Mouse (Mus musculus): ENCODE results near the gene Krtap4-2.
"Not testable (repeated sequence)": the region's sequence is repeated elsewhere in the genome, so short reads cannot be mapped to it uniquely, and the experiment has no call there.

Gene Krtap4-2

DNA sequence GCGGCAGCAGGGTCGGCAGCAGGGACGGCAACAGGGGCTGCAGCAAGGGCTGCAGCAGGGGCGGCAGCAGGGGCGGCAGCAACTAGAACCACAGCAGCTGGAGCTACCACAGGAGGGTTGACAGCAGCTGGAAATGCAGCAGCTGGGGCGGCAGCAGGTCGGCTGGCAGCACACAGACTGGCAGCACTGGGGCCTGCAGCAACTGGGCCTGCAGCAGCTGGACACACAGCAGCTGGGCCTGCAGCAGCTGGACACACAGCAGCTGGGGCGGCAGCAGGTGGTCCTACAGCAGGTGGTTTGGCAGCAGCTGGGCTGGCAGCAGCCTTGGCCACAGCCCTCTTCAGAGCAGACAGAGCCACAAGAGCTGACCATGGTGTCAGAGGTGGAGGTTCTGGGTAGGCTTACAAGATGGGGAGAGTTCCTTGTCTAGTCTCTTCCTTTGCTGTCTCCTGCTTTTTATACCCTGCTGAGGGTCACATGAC is at the start of gene Krtap4-2:
Gene Krtap4-2 (minus strand): TSS at position 432 of the 482 bp plus-strand sequence.
- DNase-seq (ENCODE audit: low read depth): no peak

- DNase-seq (ENCODE audit: low read depth): no peak
Measured at GRCm38 (mm10) chr11:99683481-99683880, 48.6 kb upstream of the Krtap4-2 start.

DNA sequence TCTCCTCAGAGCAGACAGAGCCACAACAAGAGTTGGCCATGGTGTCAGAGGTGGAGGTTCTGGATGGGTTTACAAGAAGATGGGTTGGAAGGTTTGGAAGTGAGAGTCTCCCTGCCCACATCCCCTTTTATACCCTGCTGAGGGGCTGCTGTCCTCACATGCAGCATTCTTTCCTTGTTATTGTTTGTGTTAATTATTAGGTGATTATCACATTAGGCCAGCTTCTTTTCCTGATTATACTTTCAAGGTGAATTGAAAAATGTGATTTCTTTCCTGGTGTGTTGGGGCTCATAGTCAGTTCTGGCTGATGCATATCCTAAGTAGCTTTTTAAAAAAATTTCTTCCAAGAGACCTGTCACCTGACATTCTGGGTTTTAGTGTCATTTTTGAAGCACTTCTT is 31.0 kb upstream of the Krtap4-2 start, which contains the start of gene Krtap4-6:
Gene Krtap4-6 (minus strand): TSS at position 101 of the 400 bp plus-strand sequence.
- no peak for DNase-seq (ENCODE audit: low read depth)

DNA sequence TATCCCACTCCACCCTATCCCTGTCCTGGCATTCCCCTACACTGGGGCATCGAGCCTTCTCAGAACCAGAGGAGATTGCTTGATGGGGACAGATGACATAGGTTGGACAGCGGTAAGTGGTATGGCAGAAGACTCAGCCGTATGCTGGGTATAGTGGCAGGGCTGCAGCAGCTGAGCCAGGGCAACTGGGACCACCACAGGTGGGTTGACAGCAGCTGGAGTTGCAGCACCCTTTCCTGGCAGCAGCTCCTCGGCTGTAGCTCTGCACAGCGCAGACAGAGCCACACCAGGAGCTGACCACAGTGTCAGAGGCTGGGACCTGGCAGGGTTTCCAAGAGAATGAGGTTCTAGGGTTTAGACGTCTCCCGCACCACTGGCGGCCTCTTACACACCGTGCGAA is 27.9 kb upstream of the Krtap4-2 start:
- DNase-seq (ENCODE audit: low read depth): no peak

- no peak for DNase-seq (ENCODE audit: low read depth)
Measured at GRCm38 (mm10) chr11:99659256-99659655, 24.4 kb upstream of the Krtap4-2 start.

- DNase-seq (ENCODE audit: low read depth): not testable (repeated sequence)
Measured at GRCm38 (mm10) chr11:99658467-99659010, 23.7 kb upstream of the Krtap4-2 start, which contains the start of gene Gm11563. Gm11563 (minus strand) TSS chr11:99658960.

DNA sequence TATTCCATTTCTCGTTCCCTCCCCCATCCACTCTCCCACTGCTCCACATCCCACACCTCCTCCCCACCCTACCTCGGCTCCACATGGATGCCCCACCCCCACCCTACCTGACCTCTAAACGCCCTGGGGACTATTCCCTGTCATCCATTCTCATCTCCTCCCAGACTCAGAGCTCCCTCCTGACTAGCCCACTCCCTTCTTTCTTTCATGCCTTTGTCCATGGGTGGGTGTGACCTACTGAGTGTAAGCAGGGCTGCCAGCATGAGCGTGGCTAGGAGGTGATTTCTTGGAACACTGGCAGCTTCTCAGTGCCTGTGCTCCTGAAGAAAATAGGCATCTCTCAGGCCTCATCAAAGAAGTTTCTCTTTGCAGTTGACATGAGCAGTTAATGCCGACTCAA is 22.2 kb upstream of the Krtap4-2 start:
- DNase-seq (ENCODE audit: low read depth): no peak

DNA sequence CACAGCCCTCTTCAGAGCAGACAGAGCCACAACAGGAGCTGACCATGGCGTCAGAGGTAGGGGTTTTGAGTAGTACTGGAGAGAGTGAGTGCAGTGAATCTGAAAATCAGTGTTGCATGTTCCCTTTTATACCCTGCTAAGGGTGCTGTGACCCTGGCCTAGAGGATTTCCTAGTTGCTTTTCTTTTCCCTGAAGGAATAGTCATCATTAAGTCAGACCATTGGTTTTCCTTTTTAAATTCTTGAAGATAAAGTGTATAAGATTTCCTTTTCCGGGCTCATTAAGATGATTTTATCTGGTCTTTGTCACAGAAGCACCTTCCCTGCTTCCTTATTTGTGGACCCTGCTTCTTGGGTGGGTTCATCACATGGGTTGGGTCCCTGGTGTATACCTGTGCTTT is 15.3 kb upstream of the Krtap4-2 start, which contains the start of gene Gm11555:
Gene Gm11555 (minus strand): TSS at position 101 of the 400 bp plus-strand sequence.
- DNase-seq (ENCODE audit: low read depth): no peak

DNA sequence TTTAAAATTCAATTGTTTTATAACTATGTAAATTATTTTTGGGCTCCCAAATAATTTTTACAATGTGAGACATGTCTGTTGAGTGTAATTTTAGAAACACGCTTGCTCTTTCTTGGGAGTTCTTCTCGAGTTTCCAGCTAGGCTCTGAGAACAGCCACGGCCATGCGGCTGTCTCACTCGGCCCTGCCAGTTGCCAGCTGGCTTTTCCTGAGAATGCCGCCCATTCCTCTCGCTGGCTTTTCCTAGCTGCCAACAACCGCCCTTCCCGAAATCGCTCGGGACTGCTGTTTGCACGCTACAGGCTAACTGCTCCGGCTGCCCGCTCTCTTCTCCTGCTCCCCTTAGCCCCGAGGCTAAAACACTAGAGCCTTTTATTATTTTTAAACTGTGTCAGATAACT is 11.6 kb upstream of the Krtap4-2 start:
- DNase-seq (ENCODE audit: low read depth): no peak

GRCm38 (mm10) chr11:99644351-99644750 is 9.5 kb upstream of the Krtap4-2 start:
- DNase-seq (ENCODE audit: low read depth): no peak

- not testable (repeated sequence) for DNase-seq (ENCODE audit: low read depth)
Measured at GRCm38 (mm10) chr11:99643635-99644139, 8.8 kb upstream of the Krtap4-2 start, which contains the start of gene Krtap4-7. Krtap4-7 (minus strand) TSS chr11:99644089.

- DNase-seq (ENCODE audit: low read depth): no peak
Measured at GRCm38 (mm10) chr11:99640926-99641325, 6.0 kb upstream of the Krtap4-2 start.

DNA sequence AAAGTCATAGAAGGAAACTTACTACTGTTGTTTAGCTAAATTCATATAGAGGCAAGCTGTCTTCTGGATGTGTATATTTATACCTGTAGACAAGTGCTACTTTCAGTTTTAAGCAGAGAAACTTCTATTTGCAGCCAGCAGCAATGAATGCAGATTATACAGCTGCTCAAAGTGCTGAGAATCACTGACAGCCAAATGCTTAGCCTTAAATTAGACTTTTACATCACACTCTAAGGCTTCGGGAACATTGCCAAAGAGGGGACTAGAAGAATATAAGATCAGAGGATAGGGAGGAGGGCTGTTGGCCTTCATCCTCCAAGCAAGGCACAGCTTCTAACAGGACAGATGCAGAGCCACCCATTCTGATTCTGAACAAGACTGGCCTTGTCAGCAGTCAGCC is 2.2 kb upstream of the Krtap4-2 start:
- no peak for DNase-seq (ENCODE audit: low read depth)

DNA sequence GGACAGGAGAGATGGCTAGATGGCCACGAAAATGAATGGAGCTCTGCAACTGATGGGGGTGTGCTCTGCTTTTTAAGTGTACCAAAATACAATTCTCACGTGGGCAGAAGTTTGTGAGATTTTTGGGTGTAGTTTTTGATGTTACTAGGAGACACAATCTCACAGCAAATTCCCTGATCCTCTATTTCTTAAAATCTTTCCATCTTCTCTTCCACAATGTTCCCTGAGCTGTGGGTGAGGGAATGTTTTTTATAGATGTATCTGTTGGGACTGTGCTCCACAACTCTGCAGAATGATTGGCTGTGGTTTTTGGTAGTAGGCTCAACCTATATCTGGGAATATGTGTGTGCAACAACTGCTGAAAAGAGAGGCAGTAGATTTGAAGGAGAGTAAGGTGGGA is 1.6 kb downstream of the Krtap4-2 start:
- DNase-seq (ENCODE audit: low read depth): no peak

- DNase-seq (ENCODE audit: low read depth): no peak
Measured at GRCm38 (mm10) chr11:99630890-99631289, 4.0 kb downstream of the Krtap4-2 start.

DNA sequence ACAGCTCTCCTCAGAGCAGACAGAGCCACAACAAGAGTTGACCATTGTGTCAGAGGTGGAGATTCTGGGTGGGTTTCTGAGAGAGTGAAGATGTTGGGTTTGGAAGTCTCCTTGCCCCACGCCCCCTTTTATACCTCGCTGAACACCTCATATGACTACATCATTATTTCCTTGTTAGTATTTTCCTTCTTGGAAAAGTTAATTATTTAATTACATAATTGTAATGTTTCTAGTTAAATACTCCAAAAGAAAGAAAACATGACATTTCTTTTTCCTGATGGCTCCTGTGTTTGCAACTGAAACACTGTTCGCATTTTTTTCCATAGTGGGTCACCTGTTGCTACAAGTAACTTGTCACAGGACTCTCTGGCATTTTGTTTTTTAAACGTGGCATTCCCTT is 6.7 kb downstream of the Krtap4-2 start, which contains the start of gene Krtap4-1:
Gene Krtap4-1 (minus strand): TSS at position 101 of the 400 bp plus-strand sequence.
- no peak for DNase-seq (ENCODE audit: low read depth)

DNA sequence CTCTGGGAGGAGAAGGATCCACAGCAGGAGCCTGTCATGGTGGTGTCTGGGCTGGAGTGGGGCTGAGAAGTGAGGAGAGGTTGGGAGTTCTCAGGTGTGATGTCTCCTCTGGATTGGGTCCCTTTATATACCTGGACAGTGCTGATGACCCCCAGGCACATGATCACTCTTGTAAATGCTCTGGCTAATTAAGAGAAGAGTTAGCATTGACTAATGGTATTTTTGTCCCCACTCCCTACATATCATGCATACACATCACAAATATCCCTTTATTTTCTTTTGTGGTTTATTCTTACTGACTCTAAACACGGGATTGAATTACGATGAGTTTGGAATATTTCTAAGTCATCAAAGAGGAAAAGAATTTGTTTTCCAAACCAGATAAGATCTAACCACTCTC is 14.5 kb downstream of the Krtap4-2 start, which contains the start of gene Gm11562:
Gene Gm11562 (minus strand): TSS at position 101 of the 400 bp plus-strand sequence.
- DNase-seq (ENCODE audit: low read depth): no peak

GRCm38 (mm10) chr11:99614796-99615363 is 20.0 kb downstream of the Krtap4-2 start, which contains the start of gene Krtap2-4:
Krtap2-4 (minus strand) TSS chr11:99614846.
- no peak for DNase-seq (ENCODE audit: low read depth)

DNA sequence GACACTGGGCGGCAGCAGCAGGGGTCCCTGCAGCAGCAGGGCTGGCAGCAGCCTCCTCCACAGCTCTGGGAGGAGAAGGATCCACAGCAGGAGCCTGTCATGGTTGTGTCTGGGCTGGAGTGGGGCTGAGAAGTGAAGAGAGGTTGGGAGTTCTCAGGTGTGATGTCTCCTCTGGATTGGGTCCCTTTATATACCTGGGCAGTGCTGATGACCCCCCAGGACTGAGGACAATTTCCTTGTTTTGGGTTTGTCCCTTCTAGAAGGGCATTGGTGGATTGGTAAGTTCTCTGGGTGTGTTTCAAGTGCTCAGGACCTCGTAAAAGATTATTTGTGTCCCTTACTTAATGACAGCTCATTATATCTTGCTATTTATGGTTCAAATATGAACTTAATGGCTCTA is 24.8 kb downstream of the Krtap4-2 start, which contains the start of gene Gm11937:
Gene Gm11937 (minus strand): TSS at position 101 of the 400 bp plus-strand sequence.
- not testable (repeated sequence) for DNase-seq (ENCODE audit: low read depth)

- no peak for DNase-seq (ENCODE audit: low read depth)
Measured at GRCm38 (mm10) chr11:99609126-99609525, 25.8 kb downstream of the Krtap4-2 start.

- DNase-seq (ENCODE audit: low read depth): not testable (repeated sequence)
Measured at GRCm38 (mm10) chr11:99603208-99603607, 31.7 kb downstream of the Krtap4-2 start, which contains the start of gene Gm11938. Gm11938 (minus strand) TSS chr11:99603308.

DNA sequence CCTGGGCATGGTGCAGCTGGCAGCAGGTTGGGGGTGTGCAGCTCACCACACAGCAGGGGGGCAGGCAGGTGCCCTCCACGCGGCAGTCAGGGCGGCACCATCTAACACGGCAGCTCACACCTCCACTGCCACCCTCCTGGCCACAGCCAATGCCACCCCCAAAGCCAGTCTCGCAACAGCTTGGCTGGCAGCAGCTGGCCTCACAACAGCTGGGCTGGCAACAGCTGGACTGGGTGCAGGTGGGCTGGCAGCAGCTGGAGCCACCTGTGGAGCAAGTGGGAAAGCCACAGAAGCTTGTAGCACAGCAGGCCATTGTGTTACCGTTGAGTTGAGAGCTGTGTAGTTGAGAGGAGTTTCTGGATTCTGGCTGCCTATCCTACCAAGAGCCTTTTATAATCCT is 37.1 kb downstream of the Krtap4-2 start, which contains the start of gene Krtap9-3:
Gene Krtap9-3 (minus strand): TSS at position 364 of the 400 bp plus-strand sequence.
- not testable (repeated sequence) for DNase-seq (ENCODE audit: low read depth)

DNA sequence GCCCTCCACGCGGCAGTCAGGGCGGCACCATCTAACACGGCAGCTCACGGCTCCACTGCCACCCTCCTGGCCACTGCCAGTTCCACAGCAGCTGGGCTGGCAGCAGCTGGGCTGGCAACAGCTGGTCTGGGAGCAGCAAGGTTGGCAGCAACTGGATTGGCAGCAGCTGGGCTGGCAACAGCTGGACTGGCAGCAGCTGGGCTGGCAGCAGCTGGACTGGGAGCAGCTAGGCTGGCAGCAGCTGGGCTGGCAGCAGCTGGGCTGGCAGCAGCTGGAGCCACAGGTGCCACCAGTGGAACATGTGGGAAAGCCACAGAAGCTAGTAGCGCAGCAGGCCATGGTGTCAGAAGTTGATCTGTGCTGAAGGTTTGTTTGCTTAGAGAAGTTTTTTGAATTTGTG is 43.9 kb downstream of the Krtap4-2 start, which contains the start of gene Krtap1-3:
Gene Krtap1-3 (minus strand): TSS at position 359 of the 400 bp plus-strand sequence.
- DNase-seq (ENCODE audit: low read depth): no peak

All from c-Kit-positive CD71-negative TER-119-negative erythroid progenitor cells, embryonic 14.5 days (primary cell).